Mouse (Mus musculus) heart, embryonic 11.5 days (tissue): ENCODE data around the gene Ccdc155. TPM values are rescaled to one million over a fixed set of nuclear protein-coding genes. Genes with fewer than 3 reads are reported as not detected.

ENCODE experiments used
- ATAC-seq: fragments of 200-750 bp; cut with Nextera tagmentation; replicated peaks from 2 replicates; pipeline ENCODE4 v1.8.0; 2017; ENCODE audit warnings: moderate library complexity; ENCODE audit not compliant: insufficient number of reproducible peaks, low FRiP score, low TSS enrichment
- H3K27ac ChIP-seq: fragments of 300-500 bp; sonication (generic); 2 replicates; pipeline ENCODE4 v1.5.1; 2014; ENCODE audit warnings: mild to moderate bottlenecking, low read depth, low read length
- H3K27me3 ChIP-seq: fragments of 300-500 bp; sonication (generic); 2 replicates; pipeline ENCODE4 v1.6.1; 2014; ENCODE audit warnings: mild to moderate bottlenecking, low read length, mixed read lengths; ENCODE audit not compliant: control insufficient read depth, insufficient read depth
- H3K36me3 ChIP-seq: fragments of 300-500 bp; sonication (generic); 2 replicates; pipeline ENCODE4 v1.6.1; 2014; ENCODE audit warnings: mild to moderate bottlenecking, low read length, moderate library complexity, mixed read lengths; ENCODE audit not compliant: control insufficient read depth, insufficient read depth
- H3K4me1 ChIP-seq: fragments of 300-500 bp; sonication (generic); 2 replicates; pipeline ENCODE4 v1.6.1; 2014; ENCODE audit warnings: low read length; ENCODE audit not compliant: control insufficient read depth, insufficient read depth
- H3K4me2 ChIP-seq: fragments of 300-500 bp; sonication (generic); 2 replicates; pipeline ENCODE4 v1.6.1; 2014; ENCODE audit warnings: mild to moderate bottlenecking, moderate library complexity
- H3K4me3 ChIP-seq: fragments of 300-500 bp; sonication (generic); 2 replicates; pipeline ENCODE4 v1.5.1; 2014; ENCODE audit warnings: low read depth, low read length
- H3K9ac ChIP-seq: fragments of 300-500 bp; sonication (generic); 2 replicates; pipeline ENCODE4 v1.6.1; 2014; ENCODE audit warnings: mild to moderate bottlenecking, low read depth, low read length, moderate library complexity
- H3K9me3 ChIP-seq: fragments of 300-500 bp; sonication (generic); replicated peaks from 2 replicates; pipeline ENCODE4 v1.6.1; 2016; ENCODE audit warnings: low read length; ENCODE audit not compliant: control insufficient read depth
- WGBS: fragments of 180-500 bp; shearing (Covaris S2); extraction: QIAGEN DNeasy Blood & Tissue Kit; methylation state at CpG from one replicate; pipeline ENCODE4 v1.1.7; 2014; ENCODE audit not compliant: insufficient replicate concordance; 5-methylcytosine and 5-hydroxymethylcytosine counted together
- polyA plus RNA-seq: library from polyadenylated mRNA; unstranded; fragments of >200 nt; fragmentation: Nextera tagmentation; extraction: Ambion mirVana; gene quantifications from 2 replicates; pipeline ENCODE4 v1.2.1, GENCODE M21; 2014

The Ccdc155 gene
- polyA plus RNA-seq, 1 experiment from 2014 or later, result 0.70 TPM

DNA sequence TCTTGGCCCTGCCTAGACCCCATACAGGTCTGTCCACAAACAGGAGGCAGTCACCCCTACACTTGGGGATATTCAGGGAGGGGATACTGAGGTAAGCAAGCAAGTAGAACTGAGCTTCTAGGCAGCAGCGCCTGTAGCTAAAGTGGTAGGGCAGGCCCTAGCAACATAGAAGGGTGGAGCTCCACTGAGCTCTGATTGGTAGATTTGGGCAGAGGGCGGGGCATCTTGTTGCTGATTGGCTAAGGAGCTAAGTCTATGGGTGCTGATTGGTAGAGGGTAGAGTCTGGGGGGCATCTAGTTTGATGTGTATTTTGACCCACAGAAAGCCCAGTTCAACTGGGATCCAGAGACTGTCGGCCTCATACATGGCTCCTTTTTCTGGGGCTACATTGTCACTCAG lies 35.2 kb downstream of the Ccdc155 start:
- WGBS, result 91% methylated on average over 3 of the region's 3 CpGs
- ATAC-seq, result no peak

DNA sequence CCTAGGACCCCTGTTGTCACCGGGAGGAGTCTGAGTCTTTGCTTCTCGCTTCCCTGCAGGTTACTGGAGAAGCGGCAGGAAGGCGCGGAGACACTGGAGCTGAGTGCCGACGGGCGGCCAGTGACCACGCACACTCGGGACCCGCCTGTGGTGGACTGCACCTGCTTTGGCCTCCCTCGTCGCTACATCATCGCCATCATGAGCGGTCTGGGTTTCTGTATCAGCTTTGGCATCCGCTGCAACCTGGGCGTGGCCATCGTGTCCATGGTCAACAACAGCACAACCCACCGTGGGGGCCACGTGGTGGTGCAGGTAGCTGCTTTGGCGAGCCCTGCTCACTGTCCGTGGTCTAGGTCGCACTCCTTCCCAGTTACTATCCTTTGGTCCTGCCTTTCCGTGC lies 36.0 kb downstream of the Ccdc155 start:
- Histone ChIP-seq H3K4me1 (0 out of 2 replicates have a peak, but pooled peaks cover 6% of the 10 kb centered on the region), H3K36me3 (no peaks in the 10 kb centered on the region), H3K9me3 (peaks cover 25% of the 10 kb centered on the region), H3K27me3 (peaks cover 72% of the 10 kb centered on the region), H3K9ac (no peak overlapping the region), H3K27ac (no peak overlapping the region), H3K4me2 (no peak overlapping the region), H3K4me3 (no peak overlapping the region)
- WGBS, result 5% methylated on average over 24 of the region's 24 CpGs
- no peak for ATAC-seq

More for the DNA sequence above, 35.2 kb downstream of the Ccdc155 start:
- Histone ChIP-seq H3K9me3 (peaks cover 25% of the 10 kb centered on the region), H3K9ac (no peak overlapping the region), H3K4me2 (no peak overlapping the region), H3K27ac (no peak overlapping the region), H3K36me3 (no peaks in the 10 kb centered on the region), H3K27me3 (peaks cover 71% of the 10 kb centered on the region), H3K4me3 (no peak overlapping the region), H3K4me1 (0 out of 2 replicates have a peak, but pooled peaks cover 6% of the 10 kb centered on the region)

DNA sequence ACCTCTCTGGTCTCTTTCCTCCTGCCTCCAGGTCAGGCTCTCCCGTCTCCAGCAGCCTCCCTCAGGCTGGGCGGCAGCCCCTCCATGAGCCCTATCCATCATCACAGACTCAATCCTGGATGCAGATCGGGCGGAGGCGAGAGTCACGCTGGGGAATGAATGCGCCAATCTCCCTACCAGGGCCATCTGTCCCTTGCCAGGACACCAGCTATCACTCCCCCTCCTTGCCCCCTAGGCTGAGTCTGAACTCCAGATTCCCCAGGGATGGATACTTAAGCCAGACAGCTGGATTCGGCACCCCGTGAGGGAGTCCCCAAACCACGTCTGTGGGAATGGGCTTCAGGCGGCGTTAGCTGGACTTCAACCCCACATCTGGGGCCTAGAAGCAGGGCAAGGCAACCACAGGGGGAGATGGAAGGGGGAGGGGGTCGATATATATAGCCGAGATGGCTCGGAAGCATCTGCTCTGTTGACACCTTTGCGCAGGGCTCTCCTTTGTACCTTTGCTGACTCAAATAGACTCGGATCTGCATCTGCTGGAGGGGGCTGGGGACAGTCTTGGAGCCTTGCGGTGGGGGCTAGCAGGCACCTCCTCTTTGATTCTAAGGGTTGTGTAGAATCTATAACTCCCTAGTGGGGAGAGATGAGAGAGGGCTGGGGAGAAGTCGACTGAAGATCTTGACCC lies 36.8 kb downstream of the Ccdc155 start:
- Histone ChIP-seq H3K4me2 (no peak overlapping the region), H3K9ac (no peak overlapping the region), H3K4me3 (no peak overlapping the region), H3K27ac (no peak overlapping the region), H3K27me3 (peaks cover 79% of the 10 kb centered on the region), H3K9me3 (peaks cover 25% of the 10 kb centered on the region), H3K4me1 (0 out of 2 replicates have a peak, but pooled peaks cover 6% of the 10 kb centered on the region), H3K36me3 (no peaks in the 10 kb centered on the region)
- 2% methylated on average over 19 of the region's 19 CpGs for WGBS
- ATAC-seq, result no peak

GRCm38 (mm10) chr7:45166950-45167401 lies 37.7 kb downstream of the Ccdc155 start:
- Histone ChIP-seq H3K9me3 (peaks cover 25% of the 10 kb centered on the region), H3K4me2 (no peak overlapping the region), H3K36me3 (no peaks in the 10 kb centered on the region), H3K27ac (no peak overlapping the region), H3K27me3 (peaks cover 78% of the 10 kb centered on the region), H3K9ac (no peak overlapping the region), H3K4me3 (no peak overlapping the region), H3K4me1 (0 out of 2 replicates have a peak, but pooled peaks cover 6% of the 10 kb centered on the region)
- WGBS, result 21% methylated on average over 10 of the region's 10 CpGs
- ATAC-seq, result no peak

DNA sequence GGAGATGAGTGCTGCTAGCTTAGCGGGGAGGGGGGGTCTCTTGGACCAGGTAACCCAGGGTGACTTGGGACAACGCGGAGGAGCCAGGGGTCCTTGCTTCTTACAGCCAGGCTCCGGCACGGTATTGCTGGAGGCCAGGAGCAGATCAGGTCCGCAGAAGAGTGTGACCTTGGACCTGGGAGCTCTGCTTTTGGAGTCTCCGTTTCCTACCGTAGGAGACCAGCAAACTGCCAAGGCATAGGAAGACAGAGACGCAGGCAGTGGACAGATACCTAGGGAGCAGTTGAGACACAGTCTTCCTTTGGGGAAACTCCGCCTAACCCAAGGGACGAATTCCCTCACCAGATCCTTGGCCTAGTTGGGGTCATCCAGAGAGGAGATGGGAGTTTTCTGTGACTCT lies 39.0 kb downstream of the Ccdc155 start:
- ATAC-seq, result no peak

GRCm38 (mm10) chr7:45164833-45165232 lies 39.9 kb downstream of the Ccdc155 start:
- Histone ChIP-seq H3K27me3 (peaks cover 74% of the 10 kb centered on the region), H3K4me3 (no peak overlapping the region), H3K4me1 (0 out of 2 replicates have a peak, but pooled peaks cover 6% of the 10 kb centered on the region), H3K9ac (no peak overlapping the region), H3K27ac (no peak overlapping the region), H3K4me2 (no peak overlapping the region), H3K36me3 (peaks cover 2% of the 10 kb centered on the region; the same call in 1 of the 2 replicates), H3K9me3 (peaks cover 13% of the 10 kb centered on the region)
- ATAC-seq, result no peak
- 60% methylated on average over 5 of the region's 5 CpGs for WGBS

More for the DNA sequence above, 39.0 kb downstream of the Ccdc155 start:
- Histone ChIP-seq H3K4me2 (no peak overlapping the region), H3K4me3 (no peak overlapping the region), H3K36me3 (no peaks in the 10 kb centered on the region), H3K4me1 (0 out of 2 replicates have a peak, but pooled peaks cover 6% of the 10 kb centered on the region), H3K27ac (no peak overlapping the region), H3K27me3 (peaks cover 78% of the 10 kb centered on the region), H3K9ac (no peak overlapping the region), H3K9me3 (peaks cover 20% of the 10 kb centered on the region)
- WGBS, result 44% methylated on average over 11 of the region's 11 CpGs

- Histone ChIP-seq H3K9me3 (peaks cover 4% of the 10 kb centered on the region), H3K27me3 (peaks cover 65% of the 10 kb centered on the region), H3K4me3 (peak within 1 kb of the TSS; percentile 48), H3K27ac (no peak within 1 kb of the TSS), H3K9ac (no peak within 1 kb of the TSS), H3K36me3 (peaks cover 6% of the 10 kb centered on the region; the same call in 1 of the 2 replicates), H3K4me1 (0 out of 2 replicates have a peak, but pooled peaks cover 6% of the 10 kb centered on the region), H3K4me2 (peak within 1 kb of the TSS; percentile 74)
- no peak for ATAC-seq
- whole genome bisulfite sequencing, result 3% methylated on average over 37 of the region's 41 CpGs
Observed at GRCm38 (mm10) chr7:45163735-45164490, 40.8 kb downstream of the Ccdc155 start, which contains the start of gene Slc17a7. Gene Slc17a7, plus strand, starts transcription at chr7:45163949.

DNA sequence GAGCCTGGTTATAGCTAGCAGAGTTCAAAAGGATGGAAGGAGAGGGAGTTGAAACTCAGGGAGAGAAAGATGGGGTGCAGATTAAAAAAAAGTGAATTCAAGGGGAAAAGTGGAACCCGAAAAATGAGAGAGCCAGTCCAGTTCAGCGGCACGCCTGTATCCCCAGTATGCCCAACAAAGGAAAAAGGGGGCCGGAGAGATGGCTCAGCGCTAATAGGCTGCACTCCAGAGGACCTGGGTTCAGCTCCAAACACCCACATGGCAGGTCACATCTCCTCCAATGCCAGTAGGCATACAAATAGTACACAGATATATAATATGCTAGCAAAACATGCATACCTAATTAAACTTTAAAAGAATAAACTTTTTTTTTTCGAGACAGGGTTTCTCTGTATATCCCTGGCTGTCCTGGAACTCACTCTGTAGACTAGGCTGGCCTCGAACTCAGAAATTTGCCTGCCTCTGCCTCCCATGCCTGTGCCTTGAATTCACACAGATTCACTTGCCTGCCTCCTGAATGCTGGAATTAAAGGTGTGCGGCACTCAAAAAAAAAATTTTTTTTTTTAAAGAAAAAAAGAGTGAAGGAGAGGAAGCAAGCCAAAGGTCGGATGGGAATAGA lies 41.6 kb downstream of the Ccdc155 start:
- no peak overlapping the region for H3K4me2 ChIP-seq
- no peak overlapping the region for H3K4me3 ChIP-seq
- 66% methylated on average over 9 of the region's 9 CpGs for WGBS
- H3K9me3 ChIP-seq, result no peaks in the 10 kb centered on the region; the same call in 1 of the 2 replicates
- no peak overlapping the region for H3K9ac ChIP-seq
- no peak overlapping the region for H3K27ac ChIP-seq
- H3K27me3 ChIP-seq, result peaks cover 57% of the 10 kb centered on the region
- no peak for ATAC-seq
- peaks cover 8% of the 10 kb centered on the region; the same call in 1 of the 2 replicates for H3K36me3 ChIP-seq
- 0 out of 2 replicates have a peak, but pooled peaks cover 5% of the 10 kb centered on the region for H3K4me1 ChIP-seq
